Mouse (Mus musculus): ENCODE measurements around the gene Notch4.
"Not testable (repeated sequence)": the region's sequence is repeated elsewhere in the genome, so short reads cannot be mapped to it uniquely, and the experiment has no call there.

Gene Notch4

GRCm38 (mm10) chr17:34564003-34564421 is at the start of gene Notch4:
TSS of gene Notch4 (plus strand) at chr17:34564268.
- in situ Hi-C loops (cut with MboI), result no loop called here

DNA sequence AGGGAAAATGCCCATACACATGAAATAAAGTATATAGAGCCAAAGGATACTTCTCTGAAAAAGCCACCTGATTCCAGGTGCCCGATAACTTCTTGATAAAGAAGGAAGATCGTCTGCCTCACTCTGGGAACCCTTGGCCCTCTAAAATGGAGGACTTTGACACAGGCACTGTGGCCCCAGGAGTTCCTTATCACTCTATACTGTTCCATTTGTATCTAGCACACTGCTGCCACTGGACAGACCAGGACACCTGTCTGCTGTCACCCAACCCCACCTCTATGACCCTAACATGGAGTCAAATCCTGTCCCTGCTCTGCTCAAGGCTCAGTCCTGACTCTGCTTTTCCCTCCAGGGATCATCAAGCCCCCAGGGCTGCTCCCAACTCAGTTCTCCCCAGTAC is 47.6 kb upstream of the Notch4 start:
- in situ Hi-C loops (cut with MboI), result no loop called here

GRCm38 (mm10) chr17:34517252-34517651 is 46.8 kb upstream of the Notch4 start, which contains the start of gene Btnl6:
TSS of gene Btnl6 (minus strand) at chr17:34517352.
- in situ Hi-C loops (cut with MboI), result no loop called here

GRCm38 (mm10) chr17:34517795-34518194 is 46.3 kb upstream of the Notch4 start:
- in situ Hi-C loops (cut with MboI), result no loop called here

DNA sequence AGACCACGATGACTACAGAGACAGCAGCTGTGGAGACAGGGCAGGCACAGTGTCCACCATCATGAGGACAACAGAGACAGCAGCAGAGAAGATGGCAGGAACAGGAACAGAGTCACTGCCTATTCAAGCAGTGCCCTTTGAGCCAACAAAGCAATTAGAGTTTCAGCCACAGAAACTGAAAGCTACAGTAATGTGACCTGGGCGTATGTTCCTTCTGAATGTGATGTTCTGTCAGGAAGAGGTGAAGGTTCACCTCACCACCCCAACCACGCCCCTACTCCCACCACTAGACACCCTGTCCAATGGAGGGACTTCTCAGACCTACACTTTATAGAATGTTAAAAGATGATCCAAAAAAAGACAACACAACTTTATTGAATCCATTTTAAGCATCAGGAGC is 45.5 kb upstream of the Notch4 start:
- in situ Hi-C loops (cut with MboI), result not testable (repeated sequence)

DNA sequence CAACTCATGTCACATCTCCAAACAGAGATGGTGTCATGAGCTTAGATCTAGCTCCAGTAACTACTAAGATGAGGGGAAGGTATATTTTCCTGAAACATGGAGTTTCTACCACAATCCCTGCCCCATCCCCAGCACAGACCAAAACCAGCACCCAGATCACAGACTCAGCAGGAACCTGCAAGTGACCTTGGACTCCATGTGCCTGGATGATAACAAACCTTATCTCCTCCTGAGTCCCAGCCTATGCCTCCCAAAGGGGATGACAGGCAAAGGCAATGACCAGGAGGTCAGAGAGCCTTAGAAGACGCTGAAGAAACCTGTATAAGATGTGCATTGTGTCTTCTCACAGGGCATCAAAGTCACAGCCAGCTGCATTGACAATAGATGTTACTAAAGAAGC is 45.1 kb upstream of the Notch4 start:
- in situ Hi-C loops (cut with MboI), result no loop called here

- in situ Hi-C loops (cut with MboI), result no loop called here
Observed at GRCm38 (mm10) chr17:34532671-34533070, 31.4 kb upstream of the Notch4 start.

DNA sequence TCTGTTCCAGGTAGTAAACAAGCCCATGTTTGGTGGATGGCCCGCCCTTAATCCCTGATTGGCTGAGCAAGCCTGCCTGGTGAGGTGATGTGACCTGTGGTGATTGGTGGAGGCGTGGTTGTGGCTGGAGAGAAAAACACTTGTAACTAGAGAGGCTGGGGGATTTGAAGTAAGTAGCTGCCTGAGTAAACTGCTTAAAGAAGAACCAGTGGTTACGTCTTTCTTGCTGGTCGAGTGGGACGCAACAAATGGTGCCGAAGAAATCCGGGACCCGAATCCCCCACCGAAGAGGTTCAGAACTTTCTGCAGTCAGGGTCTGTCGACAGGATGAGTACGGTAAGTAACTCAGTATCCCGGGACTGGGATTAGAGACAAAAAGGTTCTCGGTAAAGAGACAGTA is 20.5 kb upstream of the Notch4 start:
- in situ Hi-C loops (cut with MboI), result not testable (repeated sequence)

- in situ Hi-C loops (cut with MboI), result no loop called here
Observed at GRCm38 (mm10) chr17:34546797-34547196, 17.3 kb upstream of the Notch4 start.

- in situ Hi-C loops (cut with MboI), result no loop called here
Observed at GRCm38 (mm10) chr17:34547601-34548000, 16.5 kb upstream of the Notch4 start.

DNA sequence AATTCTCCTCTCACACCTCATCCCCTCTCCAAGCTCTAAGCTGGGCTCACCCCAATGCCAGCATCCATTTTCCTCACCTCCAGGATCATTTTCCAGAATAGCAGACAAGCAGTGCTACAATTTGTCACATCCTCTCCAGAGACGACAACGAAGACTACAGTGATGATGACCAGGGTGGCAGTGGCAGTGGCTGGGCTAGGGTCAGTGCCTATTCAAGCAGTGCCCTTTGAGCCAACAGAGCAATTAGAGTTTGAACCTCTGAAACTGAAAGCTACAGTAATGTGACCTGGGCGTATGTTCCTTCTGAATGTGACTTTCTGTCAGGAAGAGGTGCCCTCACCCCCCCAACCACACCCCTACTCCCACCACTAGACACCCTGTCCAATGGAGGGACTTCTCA is 14.9 kb upstream of the Notch4 start:
- in situ Hi-C loops (cut with MboI), result no loop called here

- in situ Hi-C loops (cut with MboI), result no loop called here
Observed at GRCm38 (mm10) chr17:34549843-34550242, 14.2 kb upstream of the Notch4 start.

- in situ Hi-C loops (cut with MboI), result no loop called here
Observed at GRCm38 (mm10) chr17:34555483-34555882, 8.6 kb upstream of the Notch4 start.

GRCm38 (mm10) chr17:34556406-34556805 is 7.7 kb upstream of the Notch4 start:
- in situ Hi-C loops (cut with MboI), result no loop called here

DNA sequence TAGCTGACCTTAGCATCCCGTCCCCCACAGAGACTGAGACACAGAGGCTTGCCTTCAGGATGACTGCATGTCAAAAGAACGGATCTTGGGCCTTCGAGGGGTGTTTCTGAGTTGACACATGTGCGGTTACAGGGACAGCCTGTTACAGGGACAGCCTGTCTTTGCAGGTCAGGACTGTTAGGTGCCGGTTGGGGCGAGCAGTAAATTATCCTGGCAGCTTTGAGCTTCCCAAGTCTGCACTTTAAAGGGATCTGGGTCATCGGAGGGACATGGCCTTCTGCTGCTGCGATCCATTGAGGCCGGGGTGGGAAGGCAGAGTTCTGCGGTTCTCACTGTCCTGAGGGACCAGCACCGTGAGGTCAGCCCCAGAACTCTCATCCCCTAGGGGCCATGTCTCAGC is 6.7 kb upstream of the Notch4 start:
- in situ Hi-C loops (cut with MboI), result no loop called here

- in situ Hi-C loops (cut with MboI), result no loop called here
Observed at GRCm38 (mm10) chr17:34559116-34559515, 5.0 kb upstream of the Notch4 start.

DNA sequence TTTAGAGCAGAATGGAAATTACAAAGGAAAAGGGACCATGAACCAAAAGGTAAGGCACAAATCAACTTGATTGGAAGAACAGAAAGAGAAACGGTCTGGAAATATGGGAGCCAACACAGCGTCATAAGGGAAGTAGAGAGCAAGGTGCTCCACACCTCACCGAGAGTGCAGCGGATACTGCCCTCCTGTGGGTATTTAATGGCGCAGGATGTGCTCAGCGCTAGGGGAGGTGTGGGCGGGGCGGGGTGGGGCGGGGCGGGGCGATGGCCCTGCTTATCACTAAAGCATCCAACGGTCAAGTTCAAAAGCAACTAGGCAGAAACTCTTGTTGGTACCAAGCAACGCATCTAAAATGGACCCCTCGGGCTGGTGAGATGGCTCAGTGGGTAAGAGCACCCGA is 4.2 kb upstream of the Notch4 start:
- in situ Hi-C loops (cut with MboI), result no loop called here

GRCm38 (mm10) chr17:34560438-34560837 is 3.6 kb upstream of the Notch4 start:
- in situ Hi-C loops (cut with MboI), result no loop called here

GRCm38 (mm10) chr17:34561200-34561599 is 2.9 kb upstream of the Notch4 start:
- in situ Hi-C loops (cut with MboI), result no loop called here

DNA sequence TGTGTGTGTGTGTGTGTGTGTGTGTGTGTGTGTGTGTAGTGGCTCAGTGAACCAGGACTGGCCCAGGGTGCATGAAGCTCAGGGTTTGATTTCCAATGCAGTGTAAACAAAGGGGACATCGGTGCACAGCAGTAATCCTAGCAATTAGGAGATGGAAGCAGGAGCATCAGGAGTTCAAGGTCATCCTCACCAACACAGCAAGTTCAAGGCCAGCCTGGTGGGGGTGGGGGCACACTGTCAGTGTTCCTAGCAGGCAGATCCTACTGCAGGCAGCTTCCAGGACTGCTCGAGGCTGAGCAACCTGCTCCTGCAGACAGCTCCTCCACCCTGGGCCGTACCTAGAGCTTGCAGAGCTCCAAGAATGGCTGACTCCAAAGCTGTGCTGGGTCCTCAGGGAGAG is 1.5 kb upstream of the Notch4 start:
- in situ Hi-C loops (cut with MboI), result no loop called here

- in situ Hi-C loops (cut with MboI), result no loop called here
Observed at GRCm38 (mm10) chr17:34563354-34563753, 714 bp upstream of the Notch4 start.

GRCm38 (mm10) chr17:34564796-34565195 is 728 bp downstream of the Notch4 start:
- in situ Hi-C loops (cut with MboI), result loop anchor here (5.0 kb wide), 1 partner anchor 53 kb away; the partner anchor contains the start of gene Egfl8

- in situ Hi-C loops (cut with MboI), result loop anchor here (5.0 kb wide), 1 partner anchor 50 kb away; the partner anchor contains the start of gene Egfl8
Observed at GRCm38 (mm10) chr17:34567311-34567710, 3.2 kb downstream of the Notch4 start.

DNA sequence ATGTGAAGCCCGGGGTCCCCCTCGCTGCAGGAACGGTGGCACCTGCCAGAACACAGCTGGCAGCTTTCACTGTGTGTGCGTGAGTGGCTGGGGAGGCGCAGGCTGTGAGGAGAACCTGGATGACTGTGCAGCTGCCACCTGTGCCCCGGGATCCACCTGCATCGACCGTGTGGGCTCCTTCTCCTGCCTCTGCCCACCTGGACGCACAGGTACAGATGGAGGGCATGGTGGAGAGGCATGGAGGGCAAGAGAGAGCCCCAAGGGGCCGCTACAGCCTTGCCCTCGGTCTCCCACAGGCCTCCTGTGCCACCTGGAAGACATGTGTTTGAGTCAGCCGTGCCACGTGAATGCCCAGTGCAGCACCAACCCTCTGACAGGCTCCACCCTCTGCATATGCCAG is 4.4 kb downstream of the Notch4 start:
- in situ Hi-C loops (cut with MboI), result loop anchor here (5.0 kb wide), 1 partner anchor 49 kb away; the partner anchor contains the start of gene Egfl8
